ENCODE assay signal across 11 mouse cellular contexts in genomic region chr8:105299962-105300361, GRCm38 (mm10). TPM values are rescaled to one million over a fixed set of nuclear protein-coding genes. Genes with fewer than 3 reads are reported as not detected.
A peak's percentile ranks its signal among the peaks of the same experiment; 100 is the strongest.
DNase-seq lines count a peak whose midpoint lies in the region; ATAC-seq lines count a peak whose summit lies in the region.
"Had no signal": no experiment of that assay in that cellular context is flagged by ENCODE, and none has a peak within 500 bp of the region (broad histone marks: within the 10 kb centered on the region; RNA-seq: fewer than 3 reads in every experiment).

No protein-coding gene starts in this region.

- peaks cover 34% of the 10 kb centered on the region for H3K4me1 ChIP-seq in kidney, embryonic 15.5 days
- peaks cover 54% of the 10 kb centered on the region for H3K4me1 ChIP-seq in liver, embryonic 11.5 days (replicated peaks; ENCODE audit: control insufficient read depth, insufficient read depth, low read length)

- peaks cover 65% of the 10 kb centered on the region for H3K36me3 ChIP-seq in kidney, embryonic 15.5 days
- peaks cover 50% of the 10 kb centered on the region for H3K36me3 ChIP-seq in liver, embryonic 11.5 days (ENCODE audit: control insufficient read depth, insufficient read depth, low read length)

- H3K9me3 ChIP-seq in kidney, embryonic 15.5 days (replicated peaks): no peaks in the 10 kb centered on the region
- H3K9me3 ChIP-seq in liver, embryonic 11.5 days (ENCODE audit: control insufficient read depth, low read length): no peaks in the 10 kb centered on the region
- H3K9me3 ChIP-seq: embryonic facial prominence, embryonic 15.5 days; neural tube, embryonic 15.5 days had no signal

- peak; percentile 59; the same call in 1 of the 2 replicates for ATAC-seq in kidney, embryonic 15.5 days (replicated peaks; ENCODE audit: low FRiP score)
- peak; percentile 86 for ATAC-seq in liver, embryonic 11.5 days (replicated peaks; ENCODE audit: low FRiP score)

- H3K4me3 ChIP-seq in kidney, embryonic 15.5 days (replicated peaks): no peak overlapping the region
- peak overlapping the region; percentile 99 for H3K4me3 ChIP-seq in liver, embryonic 11.5 days (ENCODE audit: low read depth, low read length)
- H3K4me3 ChIP-seq: embryonic facial prominence, embryonic 15.5 days; neural tube, embryonic 15.5 days had no signal

- H3K9ac ChIP-seq in kidney, embryonic 15.5 days: no peak overlapping the region
- H3K9ac ChIP-seq in liver, embryonic 11.5 days (ENCODE audit: low read depth, low read length): peak overlapping the region; percentile 67
- H3K9ac ChIP-seq: embryonic facial prominence, embryonic 15.5 days; neural tube, embryonic 15.5 days had no signal

- 94% methylated on average over 8 of the region's 8 CpGs for WGBS in kidney, embryonic 15.5 days
- 52% methylated on average over 8 of the region's 8 CpGs for WGBS in liver, embryonic 11.5 days

- H3K27me3 ChIP-seq in kidney, embryonic 15.5 days: no peaks in the 10 kb centered on the region
- H3K27me3 ChIP-seq in liver, embryonic 11.5 days (replicated peaks; ENCODE audit: control insufficient read depth, insufficient read depth, low read length): no peaks in the 10 kb centered on the region
- H3K27me3 ChIP-seq: embryonic facial prominence, embryonic 15.5 days; neural tube, embryonic 15.5 days had no signal

- no peak overlapping the region for H3K4me2 ChIP-seq in kidney, embryonic 15.5 days
- H3K4me2 ChIP-seq in liver, embryonic 11.5 days: peak overlapping the region; percentile 76
- H3K4me2 ChIP-seq: embryonic facial prominence, embryonic 15.5 days; neural tube, embryonic 15.5 days had no signal

- DNase-seq in kidney, postnatal 14 days: no peak
- DNase-seq in c-Kit-positive CD71-positive TER-119-negative erythroid progenitor cells, embryonic 14.5 days (ENCODE audit: low read depth): peak; percentile 78
- DNase-seq in liver, embryonic 11.5 days (ENCODE audit: low spot score): no peak
- DNase-seq in spleen, postnatal 14 days (ENCODE audit: low spot score in 2 of 2): peak; percentile 67 to 72
- no peak for DNase-seq in frontal cortex, postnatal 14 days (ENCODE audit: low spot score in 2 of 2)
- DNase-seq in urinary bladder, postnatal 36 days (ENCODE audit: low spot score in 2 of 2): no peak
- DNase-seq: adrenal gland, adult 8-10 months; lung, postnatal 14 days had no signal

- H3K27ac ChIP-seq in kidney, embryonic 15.5 days: no peak overlapping the region
- H3K27ac ChIP-seq in liver, embryonic 11.5 days (ENCODE audit: low read depth, low read length): peak overlapping the region; percentile 83
- H3K27ac ChIP-seq: embryonic facial prominence, embryonic 15.5 days; neural tube, embryonic 15.5 days had no signal

RNA-seq across cellular contexts. Expression of gene E2f4, which starts 2.5 kb away (rescaled TPM):
- 88.8 and 103 TPM in 2 replicates for polyA plus RNA-seq in kidney, embryonic 15.5 days (2015; fragmentation: Nextera tagmentation; extraction: Ambion mirVana)
- 266 and 301 TPM in 2 replicates for polyA plus RNA-seq in liver, embryonic 11.5 days (2014; fragmentation: Nextera tagmentation; extraction: Ambion mirVana)

RNA-seq across cellular contexts. Expression of gene Exoc3l, which starts 4.1 kb away (rescaled TPM):
- 21.6 and 25.4 TPM in 2 replicates for polyA plus RNA-seq in kidney, embryonic 15.5 days (2015; fragmentation: Nextera tagmentation; extraction: Ambion mirVana)
- polyA plus RNA-seq in liver, embryonic 11.5 days (2014; fragmentation: Nextera tagmentation; extraction: Ambion mirVana): 13.7 and 19.6 TPM in 2 replicates

RNA-seq across cellular contexts. Expression of gene Elmo3, which starts 5.4 kb away (rescaled TPM):
- 10.6 and 11.5 TPM in 2 replicates for polyA plus RNA-seq in kidney, embryonic 15.5 days (2015; fragmentation: Nextera tagmentation; extraction: Ambion mirVana)
- 2.6 and 3.0 TPM in 2 replicates for polyA plus RNA-seq in liver, embryonic 11.5 days (2014; fragmentation: Nextera tagmentation; extraction: Ambion mirVana)

RNA-seq across cellular contexts. Expression of gene 4931428F04Rik, which starts 10.3 kb away (rescaled TPM):
- polyA plus RNA-seq in kidney, embryonic 15.5 days (2015; fragmentation: Nextera tagmentation; extraction: Ambion mirVana): 10.6 and 12.6 TPM in 2 replicates
- polyA plus RNA-seq in liver, embryonic 11.5 days (2014; fragmentation: Nextera tagmentation; extraction: Ambion mirVana): 4.7 and 5.1 TPM in 2 replicates

RNA-seq across cellular contexts. Expression of gene Nol3, which starts 24.0 kb away (rescaled TPM):
- 0.84 and 1.1 TPM in 2 replicates for polyA plus RNA-seq in kidney, embryonic 15.5 days (2015; fragmentation: Nextera tagmentation; extraction: Ambion mirVana)
- polyA plus RNA-seq in liver, embryonic 11.5 days (2014; fragmentation: Nextera tagmentation; extraction: Ambion mirVana): 0.14 and 0.51 TPM in 2 replicates

Comparison
In these comparisons a context has a peak if more than half of its experiments do, and no peak if none do; other contexts are left out.
1. DNase-seq: peak in c-Kit-positive CD71-positive TER-119-negative erythroid progenitor cells, embryonic 14.5 days (single experiment) and spleen, postnatal 14 days (2 of 2); none in kidney, postnatal 14 days (single experiment), liver, embryonic 11.5 days (single experiment), frontal cortex, postnatal 14 days (0 of 2) and urinary bladder, postnatal 36 days (0 of 2).